Mouse (Mus musculus): ENCODE results near the gene Ccni. TPM values are rescaled to one million over a fixed set of nuclear protein-coding genes. Genes with fewer than 3 reads are reported as not detected.

Ccni gene
- total and polyA plus RNA-seq, 3 experiments = 34.7 to 91.6 (median 82.1) TPM

- Histone ChIP-seq H3K4me3 (replicated peaks in 1 of 3; ENCODE audit: low read depth in 2 of 3, low read length in 2 of 3, poor library complexity in 1 of 3) (no peak overlapping the region), H3K4me2 (ENCODE audit: insufficient read depth, low read depth, poor library complexity, severe bottlenecking) (no peak overlapping the region), H3K79me2 (replicated peaks; ENCODE audit: control insufficient read depth, extremely low read depth, insufficient read depth, poor library complexity, severe bottlenecking) (no peaks in the 10 kb centered on the region), H3K27me3 (replicated peaks) (peaks cover 3% of the 10 kb centered on the region), H3K4me1 (ENCODE audit: control insufficient read depth in 1 of 2, insufficient read depth in 2 of 2) (no peaks in the 10 kb centered on the region), H3K9me3 (replicated peaks; ENCODE audit: low read length) (no peaks in the 10 kb centered on the region), H3K27ac (ENCODE audit: insufficient read depth, low read depth) (no peak overlapping the region), H3K36me3 (replicated peaks in 1 of 2; ENCODE audit: control insufficient read depth in 1 of 2, insufficient read depth in 1 of 2, low read length in 1 of 2) (no peaks in the 10 kb centered on the region), H3K9ac (ENCODE audit: insufficient read depth, low read depth) (no peak overlapping the region)
- no peak for TF ChIP-seq MAZ (IDR thresholded peaks at IDR 0.05; ENCODE audit: low read depth, low read length)
- no peak for TF ChIP-seq ZC3H11A (IDR thresholded peaks at IDR 0.05; ENCODE audit: low read depth, low read length)
- TF ChIP-seq MAX (IDR thresholded peaks at IDR 0.05; ENCODE audit: low read length) = no peak
- TF ChIP-seq ZMIZ1 (IDR thresholded peaks at IDR 0.05; ENCODE audit: low read depth, low read length) = no peak
- TF ChIP-seq HCFC1 (IDR thresholded peaks at IDR 0.05; ENCODE audit: low read depth, low read length) = no peak
- TF ChIP-seq CTCF (conservative IDR thresholded peaks at IDR 0.05 in 1 of 2, IDR thresholded peaks at IDR 0.05 in 1 of 2; ENCODE audit: low read depth in 2 of 2, low read length in 2 of 2) = no peak
- no peak for TF ChIP-seq MYC (IDR thresholded peaks at IDR 0.05; ENCODE audit: low read depth, low read length)
- in situ Hi-C loops (cut with MboI; ENCODE audit: low pct_ligation_motif_present, low pct_unique_long_range_greater_than_20kb, low sequenced_read_pairs) = no loop called here
- dilution Hi-C loops (cut with MboI; ENCODE audit: extremely low pct_ligation_motif_present, extremely low pct_unique_long_range_greater_than_20kb, low sequenced_read_pairs) = no loop called here
- no peak for DNase-seq (ENCODE audit: extremely low read depth)
Observed at GRCm38 (mm10) chr5:93221661-93222060, 15.4 kb upstream of the Ccni start.

- Histone ChIP-seq H3K9me3 (replicated peaks; ENCODE audit: low read length) (no peaks in the 10 kb centered on the region), H3K4me1 (ENCODE audit: control insufficient read depth in 1 of 2, insufficient read depth in 2 of 2) (no peaks in the 10 kb centered on the region), H3K9ac (ENCODE audit: insufficient read depth, low read depth) (no peak overlapping the region), H3K79me2 (replicated peaks; ENCODE audit: control insufficient read depth, extremely low read depth, insufficient read depth, poor library complexity, severe bottlenecking) (no peaks in the 10 kb centered on the region), H3K4me2 (ENCODE audit: insufficient read depth, low read depth, poor library complexity, severe bottlenecking) (no peak overlapping the region), H3K36me3 (replicated peaks in 1 of 2; ENCODE audit: control insufficient read depth in 1 of 2, insufficient read depth in 1 of 2, low read length in 1 of 2) (no peaks in the 10 kb centered on the region), H3K27ac (ENCODE audit: insufficient read depth, low read depth) (no peak overlapping the region), H3K4me3 (replicated peaks in 1 of 3; ENCODE audit: low read depth in 2 of 3, low read length in 2 of 3, poor library complexity in 1 of 3) (no peak overlapping the region), H3K27me3 (replicated peaks) (no peaks in the 10 kb centered on the region)
- dilution Hi-C loops (cut with MboI; ENCODE audit: extremely low pct_ligation_motif_present, extremely low pct_unique_long_range_greater_than_20kb, low sequenced_read_pairs) = no loop called here
- TF ChIP-seq ELF1 (IDR thresholded peaks at IDR 0.05; ENCODE audit: low read depth, low read length) (no peak), POLR2AphosphoS2 (IDR thresholded peaks at IDR 0.05; ENCODE audit: low read depth, low read length) (no peak), POLR2A (IDR thresholded peaks at IDR 0.05; ENCODE audit: low read depth, low read length) (no peak), MAFK (IDR thresholded peaks at IDR 0.05; ENCODE audit: insufficient replicate concordance, low read length) (no peak), NRF1 (IDR thresholded peaks at IDR 0.05; ENCODE audit: low read depth, low read length) (no peak), ZC3H11A (IDR thresholded peaks at IDR 0.05; ENCODE audit: low read depth, low read length) (no peak), CHD1 (IDR thresholded peaks at IDR 0.05; ENCODE audit: low read depth, low read length) (no peak), BHLHE40 (IDR thresholded peaks at IDR 0.05; ENCODE audit: low read depth, low read length) (no peak), ETS1 (conservative IDR thresholded peaks at IDR 0.05; ENCODE audit: low read depth, low read length) (no peak), USF2 (conservative IDR thresholded peaks at IDR 0.05; ENCODE audit: low read depth, low read length) (no peak), JUN (IDR thresholded peaks at IDR 0.05; ENCODE audit: insufficient read depth, low read depth, low read length) (no peak), NELFE (IDR thresholded peaks at IDR 0.05; ENCODE audit: low read depth, low read length) (no peak), GABPA (IDR thresholded peaks at IDR 0.05; ENCODE audit: insufficient replicate concordance, low read depth, low read length) (no peak), CTCF (conservative IDR thresholded peaks at IDR 0.05 in 1 of 2, IDR thresholded peaks at IDR 0.05 in 1 of 2; ENCODE audit: low read depth in 2 of 2, low read length in 2 of 2) (no peak), RCOR1 (conservative IDR thresholded peaks at IDR 0.05; ENCODE audit: low read depth, low read length) (no peak), RAD21 (IDR thresholded peaks at IDR 0.05; ENCODE audit: low read depth, low read length) (no peak), TBP (conservative IDR thresholded peaks at IDR 0.05; ENCODE audit: low read depth, low read length) (no peak), ZMIZ1 (IDR thresholded peaks at IDR 0.05; ENCODE audit: low read depth, low read length) (no peak)
- in situ Hi-C loops (cut with MboI; ENCODE audit: low pct_ligation_motif_present, low pct_unique_long_range_greater_than_20kb, low sequenced_read_pairs) = no loop called here
- no peak for DNase-seq (ENCODE audit: extremely low read depth)
Observed at GRCm38 (mm10) chr5:93218375-93218774, 12.1 kb upstream of the Ccni start.

All from CH12.LX (cell line).